Mouse (Mus musculus) intestine, embryonic 14.5 days (tissue): ENCODE results near the gene Coa7. TPM values are rescaled to one million over a fixed set of nuclear protein-coding genes. Genes with fewer than 3 reads are reported as not detected.
"Not testable (repeated sequence)": the region's sequence is repeated elsewhere in the genome, so short reads cannot be mapped to it uniquely, and the experiment has no call there.

Experiments used
- ATAC-seq: fragments of 200-750 bp; cut with Nextera tagmentation; replicated peaks from 2 replicates; pipeline ENCODE4 v1.8.0; 2017; ENCODE audit warnings: low read depth, moderate number of reproducible peaks, moderate TSS enrichment, moderate library complexity; ENCODE audit not compliant: low FRiP score, low TSS enrichment
- DNase-seq: peaks from one replicate; pipeline ENCODE4 v3.0.0-alpha.2; 2018; ENCODE audit warnings: low spot score
- H3K27ac ChIP-seq: fragments of 300-500 bp; sonication (generic); 2 replicates; pipeline ENCODE4 v1.5.1; 2014; ENCODE audit warnings: low read depth, mild to moderate bottlenecking, control low read depth
- H3K27me3 ChIP-seq: fragments of 300-500 bp; sonication (generic); replicated peaks from 2 replicates; pipeline ENCODE4 v1.6.1; 2014; ENCODE audit warnings: low read length, control low read depth; ENCODE audit not compliant: control insufficient read depth, insufficient read depth
- H3K36me3 ChIP-seq: fragments of 300-500 bp; sonication (generic); 2 replicates; pipeline ENCODE4 v1.6.1; 2014; ENCODE audit warnings: low read length, control low read depth; ENCODE audit not compliant: control insufficient read depth, insufficient read depth
- H3K4me1 ChIP-seq: fragments of 300-500 bp; sonication (generic); replicated peaks from 2 replicates; pipeline ENCODE4 v1.6.1; 2014; ENCODE audit warnings: low read length, control low read depth, mixed read lengths; ENCODE audit not compliant: control insufficient read depth, insufficient read depth
- H3K4me2 ChIP-seq: fragments of 300-500 bp; sonication (generic); 2 replicates; pipeline ENCODE4 v1.6.1; 2014; ENCODE audit warnings: low read length
- H3K4me3 ChIP-seq: fragments of 300-500 bp; sonication (generic); 2 replicates; pipeline ENCODE4 v1.5.1; 2014; ENCODE audit warnings: low read depth, low read length, control low read depth, mixed read lengths
- H3K9ac ChIP-seq: fragments of 300-500 bp; sonication (generic); 2 replicates; pipeline ENCODE4 v1.6.1; 2014; ENCODE audit warnings: mild to moderate bottlenecking, low read length
- H3K9me3 ChIP-seq: fragments of 300-500 bp; sonication (generic); 2 replicates; pipeline ENCODE4 v1.6.1; 2016; ENCODE audit warnings: low read length, control low read depth; ENCODE audit not compliant: control insufficient read depth
- WGBS: fragments of 180-500 bp; shearing (Covaris S2); extraction: QIAGEN DNeasy Blood & Tissue Kit; methylation state at CpG from one replicate; pipeline ENCODE4 v1.1.7; 2014; 5-methylcytosine and 5-hydroxymethylcytosine counted together
- polyA plus RNA-seq: library from polyadenylated mRNA; unstranded; fragments of >200 nt; fragmentation: Nextera tagmentation; extraction: Ambion mirVana; gene quantifications from 2 replicates; pipeline ENCODE4 v1.2.1, GENCODE M21; 2014

The Coa7 gene
- polyA plus RNA-seq, 1 experiment from 2014 or later = 63.4 TPM

GRCm38 (mm10) chr4:108349064-108349463, 21.1 kb downstream of the Coa7 start:
- Histone ChIP-seq H3K27me3 (no peaks in the 10 kb centered on the region), H3K9me3 (no peaks in the 10 kb centered on the region), H3K4me2 (no peak overlapping the region), H3K4me1 (peaks cover 53% of the 10 kb centered on the region), H3K27ac (peak overlapping the region; percentile 29), H3K4me3 (no peak overlapping the region), H3K9ac (no peak overlapping the region), H3K36me3 (no peaks in the 10 kb centered on the region)
- ATAC-seq (no peak), DNase-seq (no peak)
- 72% methylated on average over 3 of the region's 3 CpGs for WGBS

GRCm38 (mm10) chr4:108349836-108350547, 22.1 kb downstream of the Coa7 start:
- DNase-seq = no peak
- no peak overlapping the region for H3K4me2 ChIP-seq
- H3K9ac ChIP-seq = no peak overlapping the region
- peak overlapping the region; percentile 47; the same call in 1 of the 2 replicates for H3K27ac ChIP-seq
- WGBS = 11% methylated on average over 8 of the region's 8 CpGs
- H3K36me3 ChIP-seq = no peaks in the 10 kb centered on the region
- no peaks in the 10 kb centered on the region for H3K9me3 ChIP-seq
- no peak overlapping the region for H3K4me3 ChIP-seq
- peaks cover 51% of the 10 kb centered on the region for H3K4me1 ChIP-seq
- H3K27me3 ChIP-seq = no peaks in the 10 kb centered on the region
- no peak for ATAC-seq

GRCm38 (mm10) chr4:108350819-108351218, 22.9 kb downstream of the Coa7 start:
- no peaks in the 10 kb centered on the region for H3K9me3 ChIP-seq
- no peak overlapping the region for H3K9ac ChIP-seq
- 6% methylated on average over 8 of the region's 8 CpGs for WGBS
- H3K36me3 ChIP-seq = no peaks in the 10 kb centered on the region
- H3K4me3 ChIP-seq = no peak overlapping the region
- H3K4me2 ChIP-seq = no peak overlapping the region
- peak overlapping the region; percentile 47 for H3K27ac ChIP-seq
- DNase-seq (no peak), ATAC-seq (no peak)
- no peaks in the 10 kb centered on the region for H3K27me3 ChIP-seq
- peaks cover 51% of the 10 kb centered on the region for H3K4me1 ChIP-seq

- peaks cover 46% of the 10 kb centered on the region for H3K4me1 ChIP-seq
- H3K9ac ChIP-seq, DNase-seq, H3K9me3 ChIP-seq, H3K27ac ChIP-seq, H3K27me3 ChIP-seq, ATAC-seq, H3K4me3 ChIP-seq, H3K36me3 ChIP-seq, H3K4me2 ChIP-seq: not testable (repeated sequence)
Observed at GRCm38 (mm10) chr4:108353591-108353990, 25.7 kb downstream of the Coa7 start.

- no peak overlapping the region for H3K4me2 ChIP-seq
- no peaks in the 10 kb centered on the region for H3K36me3 ChIP-seq
- no peak overlapping the region for H3K27ac ChIP-seq
- H3K27me3 ChIP-seq = no peaks in the 10 kb centered on the region
- H3K9ac ChIP-seq = no peak overlapping the region
- no peak for DNase-seq
- peaks cover 47% of the 10 kb centered on the region for H3K4me1 ChIP-seq
- 90% methylated on average over 8 of the region's 8 CpGs for WGBS
- H3K9me3 ChIP-seq = no peaks in the 10 kb centered on the region
- no peak for ATAC-seq
- H3K4me3 ChIP-seq = no peak overlapping the region
Observed at GRCm38 (mm10) chr4:108357458-108357857, 29.5 kb downstream of the Coa7 start.

GRCm38 (mm10) chr4:108358498-108358897, 30.6 kb downstream of the Coa7 start:
- H3K27ac ChIP-seq = no peak overlapping the region
- H3K4me3 ChIP-seq = no peak overlapping the region
- no peak overlapping the region for H3K9ac ChIP-seq
- no peak overlapping the region for H3K4me2 ChIP-seq
- H3K36me3 ChIP-seq = no peaks in the 10 kb centered on the region
- WGBS = 28% methylated on average over 4 of the region's 4 CpGs
- H3K9me3 ChIP-seq = no peaks in the 10 kb centered on the region
- DNase-seq (no peak), ATAC-seq (no peak)
- H3K4me1 ChIP-seq = peaks cover 58% of the 10 kb centered on the region
- no peaks in the 10 kb centered on the region for H3K27me3 ChIP-seq

- Histone ChIP-seq H3K9ac (peak overlapping the region; percentile 29), H3K4me3 (no peak overlapping the region), H3K9me3 (no peaks in the 10 kb centered on the region), H3K4me2 (peak overlapping the region; percentile 40), H3K4me1 (peaks cover 62% of the 10 kb centered on the region), H3K27me3 (no peaks in the 10 kb centered on the region), H3K36me3 (no peaks in the 10 kb centered on the region), H3K27ac (peak overlapping the region; percentile 91)
- WGBS = 6% methylated on average over 28 of the region's 28 CpGs
- peak; percentile 79 for ATAC-seq
- DNase-seq = peak; percentile 90
Observed at GRCm38 (mm10) chr4:108360136-108361055, 32.5 kb downstream of the Coa7 start.

- 0 out of 2 replicates have a peak overlapping the region, but pooled peaks have one; percentile 2 for H3K4me3 ChIP-seq
- no peaks in the 10 kb centered on the region for H3K27me3 ChIP-seq
- H3K27ac ChIP-seq = peak overlapping the region; percentile 96
- peak; percentile 84 for ATAC-seq
- 3% methylated on average over 18 of the region's 18 CpGs for WGBS
- DNase-seq = peak; percentile 82
- no peaks in the 10 kb centered on the region for H3K36me3 ChIP-seq
- peaks cover 51% of the 10 kb centered on the region for H3K4me1 ChIP-seq
- peak overlapping the region; percentile 43 for H3K4me2 ChIP-seq
- no peaks in the 10 kb centered on the region for H3K9me3 ChIP-seq
- peak overlapping the region; percentile 31; the same call in 1 of the 2 replicates for H3K9ac ChIP-seq
Observed at GRCm38 (mm10) chr4:108362321-108363261, 34.7 kb downstream of the Coa7 start.
